Mouse (Mus musculus) hindbrain, embryonic 16.5 days (tissue): ENCODE results near the gene Asz1. TPM values are rescaled to one million over a fixed set of nuclear protein-coding genes. Genes with fewer than 3 reads are reported as not detected.

ENCODE experiments used
- ATAC-seq: fragments of 200-750 bp; cut with Nextera tagmentation; 2 replicates; pipeline ENCODE4 v1.8.0; 2017; ENCODE audit warnings: moderate TSS enrichment, moderate library complexity
- H3K27ac ChIP-seq: fragments of 300-500 bp; sonication (generic); 2 replicates; pipeline ENCODE4 v1.5.1; 2014; ENCODE audit warnings: low read depth, mild to moderate bottlenecking, control low read depth, low read length, moderate library complexity
- H3K27me3 ChIP-seq: fragments of 300-500 bp; sonication (generic); replicated peaks from 2 replicates; pipeline ENCODE4 v1.6.1; 2014; ENCODE audit warnings: low read length; ENCODE audit not compliant: control insufficient read depth, insufficient read depth
- H3K36me3 ChIP-seq: fragments of 300-500 bp; sonication (generic); 2 replicates; pipeline ENCODE4 v1.6.1; 2014; ENCODE audit warnings: mild to moderate bottlenecking, low read length, moderate library complexity, mixed read lengths; ENCODE audit not compliant: control insufficient read depth, insufficient read depth
- H3K4me1 ChIP-seq: fragments of 300-500 bp; sonication (generic); 2 replicates; pipeline ENCODE4 v1.6.1; 2014; ENCODE audit warnings: low read depth, low read length; ENCODE audit not compliant: control insufficient read depth, insufficient read depth
- H3K4me2 ChIP-seq: fragments of 300-500 bp; sonication (generic); 2 replicates; pipeline ENCODE4 v1.6.1; 2014; ENCODE audit warnings: mild to moderate bottlenecking, low read length, control low read depth, moderate library complexity
- H3K4me3 ChIP-seq: fragments of 300-500 bp; sonication (generic); 2 replicates; pipeline ENCODE4 v1.5.1; 2014; ENCODE audit warnings: mild to moderate bottlenecking, low read length, control low read depth, moderate library complexity
- H3K9ac ChIP-seq: fragments of 300-500 bp; sonication (generic); 2 replicates; pipeline ENCODE4 v1.6.1; 2014; ENCODE audit warnings: low read depth, mild to moderate bottlenecking, control low read depth, low read length, moderate library complexity
- H3K9me3 ChIP-seq: fragments of 300-500 bp; sonication (generic); 2 replicates; pipeline ENCODE4 v1.6.1; 2014; ENCODE audit warnings: mild to moderate bottlenecking, low read length, moderate library complexity; ENCODE audit not compliant: control insufficient read depth
- WGBS: fragments of 180-500 bp; shearing (Covaris S2); extraction: QIAGEN DNeasy Blood & Tissue Kit; methylation state at CpG from one replicate; pipeline ENCODE4 v1.1.7; 2014; 5-methylcytosine and 5-hydroxymethylcytosine counted together
- polyA plus RNA-seq: library from polyadenylated mRNA; unstranded; fragments of >200 nt; fragmentation: Nextera tagmentation; extraction: Ambion mirVana; gene quantifications from 2 replicates; pipeline ENCODE4 v1.2.1, GENCODE M21; 2015

Asz1 gene
- polyA plus RNA-seq, 1 experiment from 2014 or later: not detected

DNA sequence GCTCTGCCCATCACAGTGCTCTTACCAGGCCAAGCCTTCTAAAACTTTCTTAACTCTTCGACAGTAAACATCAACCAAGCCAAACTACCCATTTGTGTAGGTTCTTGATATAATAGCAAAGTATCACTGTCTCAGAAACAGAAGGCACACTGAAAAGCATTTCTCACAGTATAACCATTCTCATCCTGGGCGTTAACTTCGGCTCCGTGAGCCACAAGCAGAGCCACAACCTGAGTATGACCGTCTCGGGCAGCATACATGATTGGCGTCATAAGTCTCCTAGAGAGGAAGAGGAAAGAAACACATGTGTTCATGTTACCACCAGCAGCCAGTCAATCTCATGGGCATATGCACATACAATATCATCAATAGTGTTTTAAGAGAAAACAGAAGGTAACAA, 31.9 kb downstream of the Asz1 start:
- Histone ChIP-seq H3K27me3 (no peaks in the 10 kb centered on the region), H3K9me3 (no peaks in the 10 kb centered on the region), H3K4me1 (no peaks in the 10 kb centered on the region), H3K27ac (no peak overlapping the region), H3K4me2 (no peak overlapping the region), H3K36me3 (no peaks in the 10 kb centered on the region), H3K9ac (no peak overlapping the region), H3K4me3 (no peak overlapping the region)
- ATAC-seq: no peak
- 82% methylated on average over 7 of the region's 7 CpGs for WGBS

DNA sequence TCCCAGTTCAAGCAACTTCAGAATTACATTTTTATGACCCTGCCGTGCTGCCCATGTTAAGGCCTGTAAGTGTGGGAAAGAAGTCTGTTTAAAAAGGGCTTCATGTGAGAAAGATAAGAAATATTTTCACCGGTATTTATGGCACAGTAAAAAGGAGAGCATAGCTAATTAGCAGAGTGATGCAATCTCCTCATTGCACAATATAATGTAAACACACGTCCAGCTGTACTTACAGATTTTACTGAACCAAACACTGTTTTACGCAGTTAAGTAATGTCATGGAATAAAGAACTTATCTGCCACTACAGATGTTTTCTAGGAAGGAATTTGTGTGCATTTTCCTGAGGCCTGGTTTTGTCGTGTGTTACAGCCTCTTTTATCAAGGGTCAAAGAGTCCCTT, 32.3 kb downstream of the Asz1 start:
- Histone ChIP-seq H3K9me3 (no peaks in the 10 kb centered on the region), H3K4me2 (no peak overlapping the region), H3K4me1 (no peaks in the 10 kb centered on the region), H3K27ac (no peak overlapping the region), H3K27me3 (no peaks in the 10 kb centered on the region), H3K36me3 (no peaks in the 10 kb centered on the region), H3K9ac (no peak overlapping the region), H3K4me3 (no peak overlapping the region)
- ATAC-seq: no peak
- 75% methylated on average over 5 of the region's 5 CpGs for WGBS

DNA sequence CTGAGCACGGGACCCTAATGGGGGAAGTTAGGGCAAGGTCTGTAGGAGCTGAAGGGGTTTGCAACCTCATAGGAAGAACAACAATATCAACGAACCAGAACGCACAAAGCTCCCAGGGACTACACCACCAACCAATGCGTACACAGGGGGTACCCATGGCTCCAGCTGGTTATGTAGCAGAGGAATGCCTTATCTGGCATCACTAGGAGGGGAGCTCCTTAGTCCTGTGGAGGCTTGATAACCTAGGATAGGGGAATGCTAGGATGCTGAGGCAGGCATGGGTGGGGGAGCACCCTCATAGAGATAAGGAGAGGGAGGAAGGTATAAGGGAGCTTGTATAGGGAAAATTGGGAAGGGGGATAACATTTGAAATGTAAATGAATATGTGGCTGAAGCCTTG, 51.0 kb downstream of the Asz1 start:
- H3K27ac ChIP-seq: no peak overlapping the region
- H3K9ac ChIP-seq: no peak overlapping the region
- WGBS: 88% methylated on average over 4 of the region's 4 CpGs
- no peaks in the 10 kb centered on the region for H3K27me3 ChIP-seq
- H3K4me1 ChIP-seq: no peaks in the 10 kb centered on the region
- H3K4me3 ChIP-seq: no peak overlapping the region
- no peaks in the 10 kb centered on the region for H3K36me3 ChIP-seq
- ATAC-seq: no peak
- no peaks in the 10 kb centered on the region for H3K9me3 ChIP-seq
- H3K4me2 ChIP-seq: no peak overlapping the region

GRCm38 (mm10) chr6:18051702-18052101, 57.2 kb downstream of the Asz1 start:
- Histone ChIP-seq H3K9ac (no peak overlapping the region), H3K4me2 (no peak overlapping the region), H3K4me1 (no peaks in the 10 kb centered on the region), H3K27me3 (no peaks in the 10 kb centered on the region), H3K36me3 (no peaks in the 10 kb centered on the region), H3K27ac (no peak overlapping the region), H3K9me3 (no peaks in the 10 kb centered on the region), H3K4me3 (no peak overlapping the region)
- WGBS: 39% methylated on average over 5 of the region's 5 CpGs
- no peak for ATAC-seq

DNA sequence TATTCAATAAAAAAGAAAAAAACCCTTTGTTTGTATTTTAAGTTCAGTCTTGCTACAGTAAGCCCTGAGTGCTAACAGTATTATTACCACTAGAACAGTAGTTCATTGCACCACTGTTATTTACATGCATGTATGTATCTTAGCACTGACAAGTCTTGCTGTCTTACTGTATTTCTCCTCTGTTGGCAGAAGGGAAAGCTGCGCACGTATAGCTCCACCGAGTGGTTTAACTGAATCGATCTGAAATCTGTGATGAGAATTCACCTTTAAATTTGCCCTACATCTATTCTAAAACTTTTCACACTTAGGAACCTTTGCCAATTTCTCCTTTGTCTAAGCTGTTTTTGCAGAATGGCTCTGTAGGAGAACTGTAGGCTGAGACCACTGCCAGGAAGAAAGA, 64.6 kb downstream of the Asz1 start:
- H3K27me3 ChIP-seq: no peaks in the 10 kb centered on the region
- no peak overlapping the region for H3K4me3 ChIP-seq
- no peaks in the 10 kb centered on the region for H3K9me3 ChIP-seq
- no peak for ATAC-seq
- no peaks in the 10 kb centered on the region for H3K4me1 ChIP-seq
- H3K27ac ChIP-seq: no peak overlapping the region
- no peak overlapping the region for H3K4me2 ChIP-seq
- no peaks in the 10 kb centered on the region for H3K36me3 ChIP-seq
- 84% methylated on average over 4 of the region's 4 CpGs for WGBS
- H3K9ac ChIP-seq: no peak overlapping the region

GRCm38 (mm10) chr6:18043172-18043571, 65.7 kb downstream of the Asz1 start:
- H3K36me3 ChIP-seq: no peaks in the 10 kb centered on the region
- H3K27ac ChIP-seq: no peak overlapping the region
- WGBS: 85% methylated on average over 5 of the region's 5 CpGs
- H3K4me3 ChIP-seq: no peak overlapping the region
- H3K4me2 ChIP-seq: no peak overlapping the region
- no peak overlapping the region for H3K9ac ChIP-seq
- no peaks in the 10 kb centered on the region for H3K4me1 ChIP-seq
- ATAC-seq: no peak
- no peaks in the 10 kb centered on the region for H3K9me3 ChIP-seq
- no peaks in the 10 kb centered on the region for H3K27me3 ChIP-seq

DNA sequence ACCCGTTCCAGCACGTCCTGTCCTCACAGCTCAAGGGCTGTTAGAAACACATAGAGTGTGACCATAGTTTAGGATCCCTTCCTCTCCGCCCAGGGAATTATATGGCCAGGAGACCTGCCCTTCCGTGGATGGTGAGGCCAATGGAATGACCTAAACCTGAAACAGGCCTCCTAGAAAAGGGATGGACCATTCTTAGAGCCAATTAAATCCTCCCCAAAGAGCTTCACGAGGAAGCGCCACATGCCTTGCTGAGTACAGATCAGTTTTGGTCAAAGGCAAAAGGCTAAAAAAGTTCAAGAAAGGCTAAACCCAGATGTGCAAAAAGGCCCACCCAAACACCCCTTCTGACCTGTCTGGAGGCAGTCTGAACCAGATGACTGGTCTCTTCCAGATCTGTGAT, 76.6 kb downstream of the Asz1 start:
- Histone ChIP-seq H3K36me3 (no peaks in the 10 kb centered on the region), H3K4me3 (peak overlapping the region; percentile 63; the same call in 1 of the 2 replicates), H3K27ac (no peak overlapping the region), H3K4me2 (peak overlapping the region; percentile 99), H3K27me3 (peaks cover 22% of the 10 kb centered on the region), H3K9me3 (no peaks in the 10 kb centered on the region), H3K4me1 (peaks cover 18% of the 10 kb centered on the region), H3K9ac (no peak overlapping the region)
- WGBS: 27% methylated on average over 6 of the region's 6 CpGs
- ATAC-seq: no peak

GRCm38 (mm10) chr6:18031509-18032010, 77.3 kb downstream of the Asz1 start:
- Histone ChIP-seq H3K9ac (peak overlapping the region; percentile 57), H3K27me3 (peaks cover 22% of the 10 kb centered on the region), H3K9me3 (no peaks in the 10 kb centered on the region), H3K4me2 (peak overlapping the region; percentile 99), H3K27ac (no peak overlapping the region), H3K4me3 (peak overlapping the region; percentile 63), H3K4me1 (peaks cover 18% of the 10 kb centered on the region), H3K36me3 (no peaks in the 10 kb centered on the region)
- peak; percentile 77 for ATAC-seq
- WGBS: 0% methylated on average over 27 of the region's 29 CpGs

DNA sequence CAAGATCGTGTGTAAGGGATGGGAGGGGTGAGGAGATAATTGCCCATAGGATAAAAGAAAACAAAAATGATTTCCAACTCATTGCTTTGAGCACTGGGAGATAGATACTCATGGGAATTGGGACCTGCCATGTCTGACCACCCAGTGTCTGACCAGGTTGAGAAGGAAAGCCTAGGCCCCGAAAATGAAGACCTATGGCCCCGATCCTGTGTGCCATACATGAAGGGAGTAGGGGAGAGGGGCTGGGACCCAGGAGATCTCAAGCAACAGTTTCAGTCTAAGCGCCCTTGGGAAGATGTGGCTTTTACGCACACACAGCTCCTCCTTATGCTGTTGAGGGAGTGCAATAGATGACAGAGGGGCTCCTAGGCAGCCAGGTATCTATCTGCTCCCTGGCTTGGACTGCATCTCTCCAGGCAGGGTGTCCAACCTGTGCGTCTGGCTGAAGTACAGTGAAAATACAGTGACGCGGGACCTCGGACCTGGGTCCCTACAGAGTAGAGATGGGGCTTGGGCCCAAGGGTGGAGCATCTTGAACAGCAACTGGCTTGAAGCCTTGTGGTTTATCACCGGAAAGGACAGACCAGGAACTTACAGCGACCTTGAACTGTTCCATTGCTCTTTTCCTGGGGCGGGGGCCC, 77.9 kb downstream of the Asz1 start:
- Histone ChIP-seq H3K9ac (peak overlapping the region; percentile 57), H3K36me3 (no peaks in the 10 kb centered on the region), H3K4me2 (peak overlapping the region; percentile 99), H3K9me3 (no peaks in the 10 kb centered on the region), H3K4me3 (peak overlapping the region; percentile 63), H3K27ac (no peak overlapping the region), H3K4me1 (peaks cover 18% of the 10 kb centered on the region), H3K27me3 (peaks cover 22% of the 10 kb centered on the region)
- 9% methylated on average over 12 of the region's 12 CpGs for WGBS
- ATAC-seq: peak; percentile 21; the same call in 1 of the 2 replicates
